Mouse (Mus musculus): ENCODE data around the gene Ntm. TPM values are rescaled to one million over a fixed set of nuclear protein-coding genes. Genes with fewer than 3 reads are reported as not detected.

Ntm gene
- polyA plus RNA-seq, 1 experiment from 2014 or later = 11.5 TPM

- WGBS = 70% methylated on average over 10 of the region's 10 CpGs
- DNase-seq (ENCODE audit: low spot score) (no peak), ATAC-seq (replicated peaks; ENCODE audit: insufficient number of reproducible peaks, low FRiP score, low TSS enrichment, low read depth) (no peak)
- no peaks in the 10 kb centered on the region for H3K27me3 ChIP-seq (ENCODE audit: control insufficient read depth, insufficient read depth, low read length)
- H3K9ac ChIP-seq (replicated peaks; ENCODE audit: low read length) = no peak overlapping the region
- no peaks in the 10 kb centered on the region for H3K36me3 ChIP-seq (replicated peaks; ENCODE audit: control insufficient read depth, insufficient read depth, low read depth, low read length)
- no peaks in the 10 kb centered on the region for H3K4me1 ChIP-seq (ENCODE audit: control insufficient read depth, insufficient read depth, low read length)
- no peak overlapping the region for H3K27ac ChIP-seq (replicated peaks; ENCODE audit: low read depth, low read length)
- H3K4me2 ChIP-seq (ENCODE audit: low read depth, low read length) = no peak overlapping the region
- H3K9me3 ChIP-seq (replicated peaks; ENCODE audit: control insufficient read depth, low read length) = no peaks in the 10 kb centered on the region
- H3K4me3 ChIP-seq (ENCODE audit: low read depth, low read length) = no peak overlapping the region
Observed at GRCm38 (mm10) chr9:29479051-29479450, 483.9 kb downstream of the Ntm start.

- 50% methylated on average over 6 of the region's 6 CpGs for WGBS
- Histone ChIP-seq H3K9ac (replicated peaks; ENCODE audit: low read length) (no peak overlapping the region), H3K4me3 (ENCODE audit: low read depth, low read length) (no peak overlapping the region), H3K27me3 (ENCODE audit: control insufficient read depth, insufficient read depth, low read length) (no peaks in the 10 kb centered on the region), H3K27ac (replicated peaks; ENCODE audit: low read depth, low read length) (no peak overlapping the region), H3K4me1 (ENCODE audit: control insufficient read depth, insufficient read depth, low read length) (no peaks in the 10 kb centered on the region), H3K36me3 (replicated peaks; ENCODE audit: control insufficient read depth, insufficient read depth, low read depth, low read length) (no peaks in the 10 kb centered on the region), H3K4me2 (ENCODE audit: low read depth, low read length) (no peak overlapping the region), H3K9me3 (replicated peaks; ENCODE audit: control insufficient read depth, low read length) (no peaks in the 10 kb centered on the region)
- DNase-seq (ENCODE audit: low spot score) = no peak
- ATAC-seq (replicated peaks; ENCODE audit: insufficient number of reproducible peaks, low FRiP score, low TSS enrichment, low read depth) = no peak
Observed at GRCm38 (mm10) chr9:29477219-29477618, 485.7 kb downstream of the Ntm start.

- H3K4me1 ChIP-seq (ENCODE audit: control insufficient read depth, insufficient read depth, low read length) = no peaks in the 10 kb centered on the region
- no peak overlapping the region for H3K4me2 ChIP-seq (ENCODE audit: low read depth, low read length)
- no peak overlapping the region for H3K4me3 ChIP-seq (ENCODE audit: low read depth, low read length)
- no peak overlapping the region for H3K9ac ChIP-seq (replicated peaks; ENCODE audit: low read length)
- no peaks in the 10 kb centered on the region for H3K36me3 ChIP-seq (replicated peaks; ENCODE audit: control insufficient read depth, insufficient read depth, low read depth, low read length)
- ATAC-seq (replicated peaks; ENCODE audit: insufficient number of reproducible peaks, low FRiP score, low TSS enrichment, low read depth) (no peak), DNase-seq (ENCODE audit: low spot score) (no peak)
- no peaks in the 10 kb centered on the region for H3K27me3 ChIP-seq (ENCODE audit: control insufficient read depth, insufficient read depth, low read length)
- no peak overlapping the region for H3K27ac ChIP-seq (replicated peaks; ENCODE audit: low read depth, low read length)
- H3K9me3 ChIP-seq (replicated peaks; ENCODE audit: control insufficient read depth, low read length) = no peaks in the 10 kb centered on the region
Observed at GRCm38 (mm10) chr9:29473418-29473817, 489.5 kb downstream of the Ntm start.

GRCm38 (mm10) chr9:29472226-29472625, 490.7 kb downstream of the Ntm start:
- Histone ChIP-seq H3K36me3 (replicated peaks; ENCODE audit: control insufficient read depth, insufficient read depth, low read depth, low read length) (no peaks in the 10 kb centered on the region), H3K9ac (replicated peaks; ENCODE audit: low read length) (no peak overlapping the region), H3K27me3 (ENCODE audit: control insufficient read depth, insufficient read depth, low read length) (no peaks in the 10 kb centered on the region), H3K9me3 (replicated peaks; ENCODE audit: control insufficient read depth, low read length) (no peaks in the 10 kb centered on the region), H3K4me2 (ENCODE audit: low read depth, low read length) (no peak overlapping the region), H3K4me1 (ENCODE audit: control insufficient read depth, insufficient read depth, low read length) (no peaks in the 10 kb centered on the region), H3K27ac (replicated peaks; ENCODE audit: low read depth, low read length) (no peak overlapping the region), H3K4me3 (ENCODE audit: low read depth, low read length) (no peak overlapping the region)
- ATAC-seq (replicated peaks; ENCODE audit: insufficient number of reproducible peaks, low FRiP score, low TSS enrichment, low read depth) (no peak), DNase-seq (ENCODE audit: low spot score) (no peak)
- 63% methylated on average over 4 of the region's 4 CpGs for WGBS

GRCm38 (mm10) chr9:29464756-29465155, 498.2 kb downstream of the Ntm start:
- Histone ChIP-seq H3K4me1 (ENCODE audit: control insufficient read depth, insufficient read depth, low read length) (no peaks in the 10 kb centered on the region), H3K9ac (replicated peaks; ENCODE audit: low read length) (no peak overlapping the region), H3K9me3 (replicated peaks; ENCODE audit: control insufficient read depth, low read length) (no peaks in the 10 kb centered on the region), H3K27me3 (ENCODE audit: control insufficient read depth, insufficient read depth, low read length) (no peaks in the 10 kb centered on the region), H3K4me2 (ENCODE audit: low read depth, low read length) (no peak overlapping the region), H3K36me3 (replicated peaks; ENCODE audit: control insufficient read depth, insufficient read depth, low read depth, low read length) (no peaks in the 10 kb centered on the region), H3K27ac (replicated peaks; ENCODE audit: low read depth, low read length) (no peak overlapping the region), H3K4me3 (ENCODE audit: low read depth, low read length) (no peak overlapping the region)
- no peak for DNase-seq (ENCODE audit: low spot score)
- no peak for ATAC-seq (replicated peaks; ENCODE audit: insufficient number of reproducible peaks, low FRiP score, low TSS enrichment, low read depth)
- 85% methylated on average over 4 of the region's 4 CpGs for WGBS

GRCm38 (mm10) chr9:29462970-29463593, 499.9 kb downstream of the Ntm start:
- no peak overlapping the region for H3K4me3 ChIP-seq (ENCODE audit: low read depth, low read length)
- no peaks in the 10 kb centered on the region for H3K9me3 ChIP-seq (replicated peaks; ENCODE audit: control insufficient read depth, low read length)
- 77% methylated on average over 10 of the region's 10 CpGs for WGBS
- no peak overlapping the region for H3K9ac ChIP-seq (replicated peaks; ENCODE audit: low read length)
- H3K4me2 ChIP-seq (ENCODE audit: low read depth, low read length) = no peak overlapping the region
- H3K4me1 ChIP-seq (ENCODE audit: control insufficient read depth, insufficient read depth, low read length) = no peaks in the 10 kb centered on the region
- no peak overlapping the region for H3K27ac ChIP-seq (replicated peaks; ENCODE audit: low read depth, low read length)
- ATAC-seq (replicated peaks; ENCODE audit: insufficient number of reproducible peaks, low FRiP score, low TSS enrichment, low read depth) = no peak
- H3K27me3 ChIP-seq (ENCODE audit: control insufficient read depth, insufficient read depth, low read length) = no peaks in the 10 kb centered on the region
- DNase-seq (ENCODE audit: low spot score) = no peak
- H3K36me3 ChIP-seq (replicated peaks; ENCODE audit: control insufficient read depth, insufficient read depth, low read depth, low read length) = no peaks in the 10 kb centered on the region

- Histone ChIP-seq H3K4me2 (ENCODE audit: low read depth, low read length) (no peak overlapping the region), H3K36me3 (replicated peaks; ENCODE audit: control insufficient read depth, insufficient read depth, low read depth, low read length) (no peaks in the 10 kb centered on the region), H3K27me3 (ENCODE audit: control insufficient read depth, insufficient read depth, low read length) (no peaks in the 10 kb centered on the region), H3K9me3 (replicated peaks; ENCODE audit: control insufficient read depth, low read length) (no peaks in the 10 kb centered on the region), H3K27ac (replicated peaks; ENCODE audit: low read depth, low read length) (no peak overlapping the region), H3K4me3 (ENCODE audit: low read depth, low read length) (no peak overlapping the region), H3K9ac (replicated peaks; ENCODE audit: low read length) (no peak overlapping the region), H3K4me1 (ENCODE audit: control insufficient read depth, insufficient read depth, low read length) (no peaks in the 10 kb centered on the region)
- peak; percentile 72 for ATAC-seq (replicated peaks; ENCODE audit: insufficient number of reproducible peaks, low FRiP score, low TSS enrichment, low read depth)
- peak; percentile 88 for DNase-seq (ENCODE audit: low spot score)
- WGBS = 11% methylated on average over 5 of the region's 5 CpGs
Observed at GRCm38 (mm10) chr9:29457976-29458572, 504.9 kb downstream of the Ntm start.

- no peak overlapping the region for H3K9ac ChIP-seq (replicated peaks; ENCODE audit: low read length)
- H3K4me1 ChIP-seq (ENCODE audit: control insufficient read depth, insufficient read depth, low read length) = no peaks in the 10 kb centered on the region
- H3K9me3 ChIP-seq (replicated peaks; ENCODE audit: control insufficient read depth, low read length) = no peaks in the 10 kb centered on the region
- H3K4me3 ChIP-seq (ENCODE audit: low read depth, low read length) = no peak overlapping the region
- 88% methylated on average over 7 of the region's 7 CpGs for WGBS
- H3K27ac ChIP-seq (replicated peaks; ENCODE audit: low read depth, low read length) = no peak overlapping the region
- H3K36me3 ChIP-seq (replicated peaks; ENCODE audit: control insufficient read depth, insufficient read depth, low read depth, low read length) = no peaks in the 10 kb centered on the region
- DNase-seq (ENCODE audit: low spot score) (no peak), ATAC-seq (replicated peaks; ENCODE audit: insufficient number of reproducible peaks, low FRiP score, low TSS enrichment, low read depth) (no peak)
- H3K27me3 ChIP-seq (ENCODE audit: control insufficient read depth, insufficient read depth, low read length) = no peaks in the 10 kb centered on the region
- H3K4me2 ChIP-seq (ENCODE audit: low read depth, low read length) = no peak overlapping the region
Observed at GRCm38 (mm10) chr9:29456014-29456413, 506.9 kb downstream of the Ntm start.
